Mouse (Mus musculus) G1E (cell line): ENCODE measurements around the gene Nutm2.
"Not testable (repeated sequence)": the region's sequence is repeated elsewhere in the genome, so short reads cannot be mapped to it uniquely, and the experiment has no call there.

Experiments used
- CTCF ChIP-seq: IDR thresholded peaks from 2 replicates; pipeline ENCODE4 v1.5.1; 2012; ENCODE audit warnings: low read depth, low read length, inconsistent platforms, mixed read lengths
- POLR2AphosphoS5 ChIP-seq: IDR thresholded peaks from 2 replicates; pipeline ENCODE4 v1.6.1; 2012; ENCODE audit warnings: low read depth, low read length, inconsistent platforms; ENCODE audit not compliant: insufficient replicate concordance

- not testable (repeated sequence) for TF ChIP-seq CTCF, POLR2AphosphoS5
These were observed 21.4 kb downstream of the Nutm2 start for GRCm38 (mm10) chr13:50488510-50488909.
